Mouse (Mus musculus) liver (tissue): ENCODE results near the gene Vmn1r5.
"Not testable (repeated sequence)": the region's sequence is repeated elsewhere in the genome, so short reads cannot be mapped to it uniquely, and the experiment has no call there.

Source experiments
- DNase-seq: peaks from one replicate; pipeline ENCODE4 v3.0.0-alpha.2; 2020; ENCODE audit warnings: mixed read lengths

Vmn1r5 gene

GRCm38 (mm10) chr6:56969973-56970372 lies at the start of gene Vmn1r5:
Gene Vmn1r5, plus strand, starts transcription at chr6:56970273.
- DNase-seq, result no peak

- DNase-seq, result peak; percentile 75
These were observed 46.7 kb upstream of the Vmn1r5 start for GRCm38 (mm10) chr6:56923331-56923725.

GRCm38 (mm10) chr6:56923726-56924707 lies 46.1 kb upstream of the Vmn1r5 start, which contains the start of the genes Nt5c3 and Vmn1r4:
Gene Nt5c3, minus strand, starts transcription at chr6:56923932.
Gene Vmn1r4, plus strand, starts transcription at chr6:56924015.
- DNase-seq, result peak; percentile 96

GRCm38 (mm10) chr6:56931648-56932415 lies 38.2 kb upstream of the Vmn1r5 start:
- DNase-seq, result no peak

GRCm38 (mm10) chr6:56932464-56932863 lies 37.6 kb upstream of the Vmn1r5 start:
- no peak for DNase-seq

- DNase-seq, result no peak
These were observed 35.7 kb upstream of the Vmn1r5 start for GRCm38 (mm10) chr6:56934366-56934765.

GRCm38 (mm10) chr6:56956436-56956835 lies 13.6 kb upstream of the Vmn1r5 start:
- no peak for DNase-seq

GRCm38 (mm10) chr6:56996943-56997342 lies 26.9 kb downstream of the Vmn1r5 start, which contains the start of gene Vmn1r6:
Gene Vmn1r6, plus strand, starts transcription at chr6:56997243.
- DNase-seq, result no peak

GRCm38 (mm10) chr6:57025224-57025623 lies 55.2 kb downstream of the Vmn1r5 start, which contains the start of gene Vmn1r7:
Gene Vmn1r7, minus strand, starts transcription at chr6:57025324.
- DNase-seq, result not testable (repeated sequence)

- no peak for DNase-seq
These were observed 61.9 kb downstream of the Vmn1r5 start, which contains the start of gene Vmn1r8 for GRCm38 (mm10) chr6:57031984-57032383. Gene Vmn1r8, plus strand, starts transcription at chr6:57032284.

- DNase-seq, result no peak
These were observed 64.6 kb downstream of the Vmn1r5 start for GRCm38 (mm10) chr6:57034674-57035073.
